Mouse (Mus musculus) cerebellum, postnatal 10 days (tissue): ENCODE results near the gene Rbfox1.

Experiments
- DNase-seq, 2 experiments: peaks; one replicate each; pipeline ENCODE4 v3.0.0; 2021; ENCODE audit warnings: mixed read lengths in 2 of 2

Rbfox1 gene

DNA sequence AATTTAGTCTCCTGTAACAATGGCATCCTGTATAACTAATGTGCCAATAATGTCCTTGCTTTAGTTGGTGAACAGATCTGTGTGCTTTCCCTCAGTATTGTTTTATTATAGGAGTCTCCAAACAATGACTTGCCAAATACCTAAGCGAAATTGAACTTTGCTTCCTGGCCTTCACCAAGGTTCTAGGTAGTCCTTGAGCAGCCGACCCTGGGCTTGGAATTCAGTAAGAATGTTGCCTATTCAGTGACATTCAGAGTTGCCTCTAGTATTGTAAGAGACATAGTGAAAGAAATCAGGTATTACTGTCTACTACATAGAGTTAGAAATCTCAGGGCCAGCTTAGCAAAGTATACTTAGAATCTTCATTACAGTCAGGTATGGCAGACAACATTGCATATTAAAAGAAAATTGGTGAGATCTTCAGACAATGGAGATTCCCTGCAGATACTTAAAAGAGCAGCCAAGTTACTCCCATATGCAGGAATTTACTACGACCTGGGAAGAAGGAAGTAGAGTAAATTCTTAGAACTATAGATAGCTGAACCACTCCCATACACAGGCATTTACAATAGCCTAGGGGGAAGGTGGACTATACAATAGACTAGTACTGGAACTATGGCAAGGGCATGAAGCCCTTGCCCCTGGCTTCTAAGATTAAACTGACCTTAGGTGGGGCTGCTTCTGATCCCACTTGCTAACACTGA lies 1540.4 kb downstream of the Rbfox1 start:
- no peak for DNase-seq

- no peak for DNase-seq
These were observed 1548.1 kb downstream of the Rbfox1 start for GRCm38 (mm10) chr16:7433296-7433695.

- no peak for DNase-seq
These were observed 1561.7 kb downstream of the Rbfox1 start for GRCm38 (mm10) chr16:7446791-7447290.

- DNase-seq: peak; percentile 59 to 67
These were observed 1562.8 kb downstream of the Rbfox1 start for GRCm38 (mm10) chr16:7447718-7448649.

DNA sequence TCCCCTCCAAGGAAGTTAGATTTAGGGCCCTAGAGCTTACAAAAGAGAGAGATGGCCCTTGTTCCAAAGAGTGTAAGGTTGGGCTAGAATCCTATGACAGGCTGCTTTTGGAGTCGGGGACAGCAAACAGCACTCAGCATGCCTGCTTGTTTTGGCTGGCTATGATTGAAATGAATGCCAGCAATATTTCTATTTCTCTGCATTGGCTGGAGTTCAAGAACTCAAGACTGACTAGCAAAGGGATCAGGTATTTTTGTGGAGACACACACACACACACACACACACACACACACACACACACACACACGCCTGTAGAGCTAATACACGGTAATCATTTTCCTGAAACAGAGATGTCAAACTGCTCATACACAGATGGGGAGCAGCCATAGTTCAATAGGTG lies 1566.0 kb downstream of the Rbfox1 start:
- DNase-seq: peak; percentile 81 to 86

DNA sequence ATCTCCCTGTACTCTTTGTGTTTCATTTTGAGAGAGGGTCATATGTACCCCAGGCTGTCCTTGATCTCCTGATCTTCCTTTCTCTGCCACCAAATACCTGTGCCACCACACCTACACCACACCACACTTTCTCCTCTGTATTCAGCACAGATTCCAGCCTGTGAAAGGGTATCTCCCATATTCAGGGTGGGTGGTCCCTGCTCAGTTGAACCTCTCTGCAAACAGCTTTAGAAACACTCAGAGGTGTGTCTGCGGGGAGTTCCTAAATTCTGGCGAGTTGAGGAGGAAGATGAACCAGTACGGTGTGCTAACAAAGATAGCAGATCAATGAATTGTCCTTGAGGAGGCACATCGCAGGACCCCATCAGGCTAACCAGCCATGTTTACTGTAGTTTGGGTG lies 1572.4 kb downstream of the Rbfox1 start:
- no peak for DNase-seq
